Mouse (Mus musculus) limb, embryonic 10.5 days (tissue): Measurements from ENCODE around the gene Traf7. TPM values are rescaled to one million over a fixed set of nuclear protein-coding genes. Genes with fewer than 3 reads are reported as not detected.

Experiments used
- DNase-seq: peaks from one replicate; pipeline ENCODE4 v3.0.0-alpha.2; 2017; ENCODE audit warnings: low spot score
- H3K27ac ChIP-seq: fragments of 300-500 bp; sonication (generic); 2 replicates; pipeline ENCODE4 v1.5.1; 2016; ENCODE audit warnings: mild to moderate bottlenecking
- H3K27me3 ChIP-seq: fragments of 300-500 bp; sonication (generic); 2 replicates; pipeline ENCODE4 v1.6.1; 2016; ENCODE audit warnings: low read depth, mild to moderate bottlenecking; ENCODE audit not compliant: poor library complexity, severe bottlenecking
- H3K36me3 ChIP-seq: fragments of 300-500 bp; sonication (generic); 2 replicates; pipeline ENCODE4 v1.6.1; 2016; ENCODE audit warnings: mild to moderate bottlenecking, moderate library complexity
- H3K4me1 ChIP-seq: fragments of 300-500 bp; sonication (generic); 2 replicates; pipeline ENCODE4 v1.6.1; 2016
- H3K4me3 ChIP-seq: fragments of 300-500 bp; sonication (generic); 2 replicates; pipeline ENCODE4 v1.5.1; 2016; ENCODE audit warnings: mild to moderate bottlenecking, moderate library complexity
- H3K9me3 ChIP-seq: fragments of 300-500 bp; sonication (generic); replicated peaks from 2 replicates; pipeline ENCODE4 v1.6.1; 2016; ENCODE audit warnings: mild to moderate bottlenecking
- WGBS: fragments of 180-500 bp; shearing (Covaris S2); methylation state at CpG from one replicate; pipeline ENCODE4 v1.1.7; 2016; 5-methylcytosine and 5-hydroxymethylcytosine counted together
- polyA plus RNA-seq: library from polyadenylated mRNA; unstranded; fragments of >200 nt; fragmentation: Nextera tagmentation; extraction: Ambion mirVana; gene quantifications from 2 replicates; pipeline ENCODE4 v1.2.1, GENCODE M21; 2016

The Traf7 gene
- polyA plus RNA-seq, 1 experiment from 2014 or later = 125 TPM

DNA sequence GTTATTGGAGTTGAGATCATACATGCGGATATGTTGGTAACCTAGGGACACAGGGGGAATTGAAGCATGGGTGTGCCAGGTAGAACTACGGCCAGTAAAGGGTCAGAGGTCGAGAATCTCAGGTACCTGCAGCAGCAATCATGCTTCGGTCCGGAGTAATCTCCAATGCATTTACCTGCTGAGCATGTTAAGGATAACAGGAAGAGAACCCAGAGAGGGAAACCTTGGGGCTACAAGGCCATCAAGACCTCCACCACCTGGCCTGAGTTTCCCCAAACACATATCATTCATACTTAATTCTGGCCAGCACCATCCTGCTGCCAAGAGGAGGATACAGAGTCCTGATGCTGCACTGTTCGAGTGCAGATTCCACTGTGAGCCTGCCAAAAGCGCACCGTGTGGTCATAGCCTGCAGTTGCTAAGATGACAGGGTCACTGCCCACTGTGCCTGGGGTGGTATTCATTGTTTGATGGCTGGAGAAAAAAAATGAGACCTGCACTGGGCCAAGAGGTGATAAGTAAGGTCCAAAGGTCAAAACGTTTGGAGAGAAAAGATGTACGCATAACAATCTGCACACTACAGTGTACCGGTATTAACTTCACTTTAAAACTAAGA is 49.6 kb downstream of the Traf7 start:
- no peak for DNase-seq
- Histone ChIP-seq H3K4me3 (peak overlapping the region; percentile 79), H3K27me3 (no peaks in the 10 kb centered on the region), H3K36me3 (peaks cover 47% of the 10 kb centered on the region), H3K9me3 (no peaks in the 10 kb centered on the region), H3K4me1 (peaks cover 18% of the 10 kb centered on the region), H3K27ac (peak overlapping the region; percentile 94)
- WGBS = 60% methylated on average over 11 of the region's 11 CpGs

DNA sequence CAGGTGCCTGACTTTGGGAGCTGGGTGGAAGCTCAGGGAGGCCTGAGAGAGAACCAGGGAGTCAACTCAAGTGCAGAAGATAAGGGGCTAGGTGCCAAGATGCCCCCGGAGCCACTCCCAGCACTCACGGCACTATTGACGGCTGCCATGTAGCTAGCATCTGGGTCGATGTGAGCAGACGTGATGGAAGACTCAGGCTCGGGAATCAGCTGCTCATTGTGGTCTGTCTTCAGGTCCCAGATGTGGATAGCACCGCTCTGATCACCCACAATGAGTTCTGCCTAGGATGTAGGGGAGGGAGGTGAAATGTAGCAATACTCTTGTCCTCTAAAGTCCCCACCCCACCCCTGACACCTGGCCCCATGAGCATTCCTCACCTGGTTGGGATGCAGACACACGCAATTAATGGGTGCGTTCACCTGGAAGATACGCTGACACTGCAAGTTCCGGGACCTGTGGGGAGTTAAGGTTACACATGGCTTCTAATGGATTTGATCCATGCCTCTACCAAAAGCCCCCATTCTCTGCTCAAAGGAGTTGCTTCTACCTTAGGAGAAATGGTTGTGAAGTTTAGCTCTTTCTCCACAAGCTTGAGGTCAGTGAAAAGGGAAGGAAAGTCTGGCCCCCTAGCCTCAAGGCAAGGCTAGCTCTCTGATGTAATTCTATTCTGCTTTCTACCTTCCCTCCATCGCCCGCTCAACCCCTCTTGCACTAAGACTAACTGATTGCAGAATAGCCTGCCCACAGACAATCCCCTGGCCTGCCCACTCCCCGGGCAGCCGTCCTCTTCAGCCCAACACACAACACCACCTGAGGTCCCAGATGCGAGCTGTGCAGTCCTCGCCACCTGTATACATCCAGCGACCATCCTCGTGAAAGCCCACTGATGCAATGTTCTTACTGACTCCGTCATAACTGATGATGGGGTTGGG is 50.4 kb downstream of the Traf7 start:
- DNase-seq = no peak
- no peaks in the 10 kb centered on the region for H3K9me3 ChIP-seq
- H3K4me1 ChIP-seq = peaks cover 26% of the 10 kb centered on the region
- no peak overlapping the region for H3K27ac ChIP-seq
- peaks cover 55% of the 10 kb centered on the region for H3K36me3 ChIP-seq
- no peaks in the 10 kb centered on the region for H3K27me3 ChIP-seq
- 95% methylated on average over 20 of the region's 20 CpGs for WGBS
- H3K4me3 ChIP-seq = peak overlapping the region; percentile 79; the same call in 1 of the 2 replicates

DNA sequence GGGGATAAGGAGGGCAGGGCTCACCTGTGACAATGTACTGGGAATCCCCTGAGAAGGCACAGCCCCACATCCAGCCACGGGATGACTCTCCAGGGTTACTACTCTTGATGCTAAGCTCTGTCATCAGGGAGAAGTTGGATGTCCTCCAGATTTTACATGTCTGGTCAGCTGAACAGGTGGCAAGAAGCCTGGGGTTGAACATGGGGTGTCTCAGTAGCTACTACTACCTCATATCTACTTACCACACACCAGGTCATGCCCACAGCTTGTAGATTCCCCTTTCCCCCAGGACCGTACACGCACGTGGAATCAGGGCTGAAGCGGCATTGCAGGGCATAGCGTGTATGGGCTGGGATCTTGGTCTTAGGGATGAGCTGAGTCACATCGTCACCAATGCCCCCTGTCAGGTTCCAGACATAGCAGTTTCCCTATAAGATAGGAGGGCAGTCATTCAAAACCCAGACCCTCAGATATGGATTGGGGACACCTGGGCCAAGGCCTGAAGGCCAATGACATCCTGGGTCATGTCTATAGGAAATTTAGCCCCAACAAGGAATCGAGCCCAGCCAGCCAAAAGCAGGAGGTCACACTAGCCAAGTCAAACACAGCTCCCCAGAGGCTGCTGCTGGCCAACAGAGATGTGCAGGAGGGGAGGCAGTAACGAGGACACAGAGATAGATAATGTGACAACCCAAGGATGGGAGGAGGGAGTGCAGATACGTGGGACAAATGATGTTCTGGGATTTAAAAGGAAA is 51.5 kb downstream of the Traf7 start:
- DNase-seq = no peak
- H3K27me3 ChIP-seq = no peaks in the 10 kb centered on the region
- H3K36me3 ChIP-seq = peaks cover 57% of the 10 kb centered on the region
- 94% methylated on average over 10 of the region's 10 CpGs for WGBS
- H3K9me3 ChIP-seq = no peaks in the 10 kb centered on the region
- H3K4me3 ChIP-seq = no peak overlapping the region
- no peak overlapping the region for H3K27ac ChIP-seq
- peaks cover 37% of the 10 kb centered on the region for H3K4me1 ChIP-seq

DNA sequence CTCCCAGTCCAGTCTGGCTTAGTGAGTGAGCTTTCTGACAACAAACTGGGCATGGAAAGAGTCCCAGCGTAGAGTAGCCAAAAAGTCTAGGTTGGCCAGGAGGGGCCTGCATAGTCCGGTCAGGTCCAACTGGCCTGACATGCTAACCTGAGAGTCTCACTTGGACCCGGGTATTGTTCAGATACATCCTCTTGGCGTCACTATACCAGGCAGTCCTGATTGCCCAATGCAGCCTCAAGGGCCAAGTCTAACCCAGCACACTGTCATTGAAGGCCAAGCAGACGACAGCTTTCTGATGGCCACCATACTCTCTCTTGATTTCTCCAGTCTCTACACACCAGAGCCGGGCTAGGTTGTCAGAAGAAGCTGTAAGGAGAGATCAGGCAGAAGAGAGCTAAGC is 52.2 kb downstream of the Traf7 start:
- H3K4me1 ChIP-seq = peaks cover 43% of the 10 kb centered on the region
- H3K36me3 ChIP-seq = peaks cover 57% of the 10 kb centered on the region

DNA sequence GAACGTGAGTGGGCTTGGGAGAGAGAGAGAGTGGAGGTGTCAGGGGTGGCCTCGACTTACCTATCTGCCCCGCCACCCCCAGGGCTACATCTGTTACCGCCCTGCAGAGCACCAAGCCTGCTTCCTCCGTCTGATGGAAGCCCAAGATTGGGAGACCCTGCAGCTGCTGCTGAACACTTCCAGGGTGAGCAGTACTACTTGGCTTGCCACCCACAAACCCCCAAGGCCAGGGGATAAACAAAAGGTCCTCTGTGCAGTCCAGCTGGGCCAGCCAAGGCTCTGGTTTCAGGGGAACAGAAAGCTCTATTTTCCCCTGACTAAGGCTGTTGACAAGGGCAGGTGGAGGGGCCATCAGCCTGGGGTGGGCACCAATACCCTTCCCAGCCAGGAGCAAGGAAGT is 53.2 kb downstream of the Traf7 start:
- WGBS = 89% methylated on average over 5 of the region's 5 CpGs
- no peak overlapping the region for H3K4me3 ChIP-seq
- no peaks in the 10 kb centered on the region for H3K9me3 ChIP-seq

More for the DNA sequence above, 52.2 kb downstream of the Traf7 start:
- no peak for DNase-seq
- 93% methylated on average over 6 of the region's 6 CpGs for WGBS
- no peaks in the 10 kb centered on the region for H3K27me3 ChIP-seq
- H3K27ac ChIP-seq = no peak overlapping the region
- no peaks in the 10 kb centered on the region for H3K9me3 ChIP-seq
- H3K4me3 ChIP-seq = no peak overlapping the region

DNA sequence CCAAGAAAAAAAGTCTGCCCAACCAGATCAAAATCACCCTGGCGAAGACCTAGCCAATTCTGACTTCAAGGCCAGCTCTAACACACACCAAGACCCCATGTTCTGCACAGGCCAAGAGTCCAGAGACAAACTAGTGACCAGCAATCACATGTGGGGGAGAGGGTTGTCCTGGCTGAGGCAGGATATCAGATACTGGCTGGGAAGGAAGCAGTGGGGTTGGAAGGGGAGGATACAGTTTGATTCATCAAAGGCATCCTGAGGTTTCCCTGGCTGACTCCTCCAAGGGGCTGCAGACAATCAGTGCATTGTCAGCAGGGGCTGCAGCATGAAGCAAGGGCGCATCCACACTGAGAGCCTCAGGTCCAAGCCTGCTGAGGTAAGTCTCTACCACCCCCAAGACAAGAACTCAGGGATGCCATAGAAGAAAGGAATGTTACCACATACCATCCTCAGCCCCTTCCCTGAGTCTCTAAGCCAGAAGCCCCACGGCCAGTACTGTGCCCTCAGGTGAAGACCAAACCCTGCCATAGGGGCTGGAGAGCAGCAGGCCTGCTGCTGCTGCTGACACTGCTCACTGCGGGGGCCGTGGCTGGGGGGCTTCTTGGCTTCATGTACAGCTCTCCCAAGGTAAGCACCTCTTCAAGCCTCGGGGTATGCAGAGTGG is 54.0 kb downstream of the Traf7 start, which contains the start of gene Bricd5:
TSS of gene Bricd5 (plus strand) at position 273 of the 664 bp plus-strand sequence.
- no peak within 1 kb of the TSS; the same call in 1 of the 2 replicates for H3K27ac ChIP-seq
- peaks cover 41% of the 10 kb centered on the region for H3K4me1 ChIP-seq
- peak within 1 kb of the TSS; percentile 88 for H3K4me3 ChIP-seq
- no peak for DNase-seq
- peaks cover 57% of the 10 kb centered on the region for H3K36me3 ChIP-seq
- WGBS = 83% methylated on average over 6 of the region's 6 CpGs
- no peaks in the 10 kb centered on the region for H3K9me3 ChIP-seq
- no peaks in the 10 kb centered on the region for H3K27me3 ChIP-seq

More for the DNA sequence above, 53.2 kb downstream of the Traf7 start:
- H3K36me3 ChIP-seq = peaks cover 57% of the 10 kb centered on the region
- peaks cover 42% of the 10 kb centered on the region for H3K4me1 ChIP-seq
- no peak for DNase-seq
- H3K27ac ChIP-seq = no peak overlapping the region; the same call in 1 of the 2 replicates
- H3K27me3 ChIP-seq = no peaks in the 10 kb centered on the region

DNA sequence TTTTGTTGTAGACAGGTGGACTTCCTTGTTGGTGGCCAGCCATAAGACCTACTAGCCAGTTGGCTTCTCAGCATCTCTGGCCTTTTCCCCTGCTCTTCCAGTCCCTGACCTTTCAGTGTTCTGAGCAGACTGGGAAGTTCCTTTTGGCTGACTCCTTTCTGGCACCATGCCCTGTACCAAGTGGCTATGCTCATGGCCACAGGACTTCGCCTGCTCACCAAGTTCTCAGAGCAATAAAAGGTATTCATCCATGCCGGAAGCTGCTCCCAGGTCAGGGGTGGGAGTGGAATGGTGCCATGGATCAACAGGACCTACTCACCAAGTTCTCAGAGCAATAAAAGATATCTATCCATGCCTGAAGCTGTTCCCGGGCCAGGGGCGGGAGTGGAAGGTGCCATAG is 55.2 kb downstream of the Traf7 start:
- Histone ChIP-seq H3K4me1 (peaks cover 33% of the 10 kb centered on the region), H3K27me3 (no peaks in the 10 kb centered on the region), H3K27ac (no peak overlapping the region), H3K36me3 (peaks cover 54% of the 10 kb centered on the region), H3K9me3 (no peaks in the 10 kb centered on the region), H3K4me3 (peak overlapping the region; percentile 88)
- no peak for DNase-seq
- 90% methylated on average over 4 of the region's 4 CpGs for WGBS

DNA sequence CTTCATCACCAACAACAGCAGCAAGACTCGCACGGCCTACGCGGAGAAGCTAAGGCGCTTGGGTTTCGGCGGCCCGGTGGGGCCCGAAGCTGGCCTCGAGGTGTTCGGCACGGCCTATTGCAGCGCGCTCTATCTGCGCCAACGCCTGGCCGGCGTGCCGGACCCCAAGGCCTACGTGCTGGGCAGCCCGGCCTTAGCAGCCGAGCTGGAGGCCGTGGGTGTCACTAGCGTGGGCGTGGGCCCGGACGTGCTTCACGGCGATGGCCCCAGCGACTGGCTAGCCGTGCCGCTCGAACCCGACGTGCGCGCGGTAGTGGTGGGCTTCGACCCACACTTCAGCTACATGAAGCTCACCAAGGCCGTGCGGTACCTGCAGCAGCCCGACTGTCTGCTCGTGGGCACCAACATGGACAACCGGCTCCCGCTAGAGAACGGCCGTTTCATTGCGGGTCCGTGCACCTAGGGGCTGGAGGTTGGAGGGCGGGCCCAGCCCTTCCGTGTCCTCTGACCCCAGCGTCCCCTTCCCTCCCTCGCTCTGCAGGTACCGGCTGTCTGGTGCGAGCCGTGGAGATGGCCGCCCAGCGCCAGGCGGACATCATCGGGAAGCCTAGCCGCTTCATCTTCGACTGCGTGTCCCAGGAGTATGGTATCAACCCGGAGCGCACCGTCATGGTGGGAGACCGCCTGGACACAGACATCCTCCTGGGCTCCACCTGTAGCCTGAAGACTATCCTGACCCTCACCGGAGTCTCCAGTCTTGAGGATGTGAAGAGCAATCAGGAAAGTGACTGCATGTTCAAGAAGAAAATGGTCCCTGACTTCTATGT is 56.8 kb downstream of the Traf7 start:
- H3K4me3 ChIP-seq = peak overlapping the region; percentile 88
- no peaks in the 10 kb centered on the region for H3K9me3 ChIP-seq
- peaks cover 38% of the 10 kb centered on the region for H3K36me3 ChIP-seq
- WGBS = under 1% methylated on average over 68 of the region's 68 CpGs
- H3K27ac ChIP-seq = peak overlapping the region; percentile 94
- no peak for DNase-seq
- H3K27me3 ChIP-seq = no peaks in the 10 kb centered on the region
- H3K4me1 ChIP-seq = peaks cover 33% of the 10 kb centered on the region

DNA sequence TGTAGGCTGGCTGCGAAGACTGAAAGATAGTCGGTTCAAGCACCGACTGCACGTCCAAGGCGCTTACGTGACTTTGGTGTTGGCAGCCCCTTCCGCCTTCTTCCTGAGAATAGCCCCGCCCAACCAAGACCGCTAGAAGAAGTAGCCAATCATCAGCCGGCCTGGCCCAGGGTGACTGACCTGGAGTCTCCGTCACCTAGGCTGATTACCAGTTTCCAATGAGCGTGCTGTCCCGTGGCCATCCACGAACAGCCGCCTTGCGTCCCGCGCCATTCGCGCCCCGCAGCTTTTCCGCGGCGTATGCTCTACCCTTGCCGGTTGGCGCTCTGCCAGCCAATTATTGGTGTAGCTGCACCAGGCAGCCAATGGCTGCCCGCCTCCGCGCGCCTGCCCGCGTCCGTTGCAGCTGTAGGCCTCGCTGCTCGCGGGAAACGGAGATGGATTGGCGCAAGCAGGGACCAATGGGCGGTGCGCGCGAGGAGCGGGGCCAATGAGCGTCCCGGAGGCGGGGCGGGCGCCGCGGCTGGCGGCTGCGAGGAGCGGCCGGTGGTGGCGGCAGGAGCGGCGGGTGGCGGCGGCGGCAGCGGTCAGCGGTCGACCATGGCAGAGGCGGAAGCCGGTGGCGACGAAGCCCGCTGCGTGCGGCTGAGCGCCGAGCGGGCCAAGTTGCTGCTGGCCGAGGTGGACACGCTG is 57.7 kb downstream of the Traf7 start, which contains the start of the genes E4f1 and Pgp:
TSS of gene E4f1 (minus strand) at position 404 of the 693 bp plus-strand sequence.
TSS of gene Pgp (plus strand) at position 483 of the 693 bp plus-strand sequence.
- H3K27ac ChIP-seq = peak within 1 kb of the TSS; percentile 94
- peak within 1 kb of the TSS; percentile 88 for H3K4me3 ChIP-seq
- H3K36me3 ChIP-seq = peaks cover 29% of the 10 kb centered on the region
- no peaks in the 10 kb centered on the region for H3K9me3 ChIP-seq
- WGBS = under 1% methylated on average over 68 of the region's 75 CpGs
- peaks cover 33% of the 10 kb centered on the region for H3K4me1 ChIP-seq
- DNase-seq = peak; percentile 98
- H3K27me3 ChIP-seq = no peaks in the 10 kb centered on the region

DNA sequence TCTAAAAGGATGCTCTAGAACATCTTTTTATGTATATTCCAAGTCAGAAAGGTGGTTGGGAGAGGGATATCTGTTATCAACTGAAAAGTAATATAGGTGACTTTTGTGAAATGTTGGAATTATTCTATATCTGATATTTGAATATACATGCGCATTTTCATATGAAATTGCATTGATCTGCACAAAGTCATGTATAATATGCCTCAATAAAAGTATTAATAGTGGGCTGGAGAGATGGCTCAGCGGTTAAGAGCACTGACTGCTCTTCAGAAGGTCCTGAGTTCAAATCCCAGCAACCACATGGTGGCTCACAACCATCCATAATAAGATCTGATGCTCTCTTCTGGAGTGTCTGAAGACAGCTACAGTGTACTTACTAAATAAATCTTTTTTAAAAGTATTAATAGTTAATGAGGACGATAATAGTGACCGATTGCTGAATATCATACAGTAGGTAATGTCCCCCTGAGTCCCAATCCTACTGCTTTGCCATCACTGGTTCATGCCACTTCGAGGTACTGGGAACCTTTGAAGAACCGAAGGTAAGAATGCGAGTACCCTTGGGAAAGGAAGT is 58.3 kb downstream of the Traf7 start:
- Histone ChIP-seq H3K27me3 (no peaks in the 10 kb centered on the region), H3K4me3 (peak overlapping the region; percentile 88), H3K9me3 (no peaks in the 10 kb centered on the region), H3K36me3 (peaks cover 23% of the 10 kb centered on the region), H3K27ac (peak overlapping the region; percentile 94), H3K4me1 (peaks cover 33% of the 10 kb centered on the region)
- WGBS = 17% methylated on average over 7 of the region's 7 CpGs
- no peak for DNase-seq
